Mouse (Mus musculus): ENCODE measurements around the gene Zfyve28. TPM values are rescaled to one million over a fixed set of nuclear protein-coding genes. Genes with fewer than 3 reads are reported as not detected.
A peak's percentile ranks its signal among the peaks of the same experiment; 100 is the strongest.

Zfyve28 gene
- polyA plus RNA-seq, 1 experiment = 0.08 TPM

- no peak for TF ChIP-seq REST (IDR thresholded peaks at IDR 0.05; ENCODE audit: insufficient read depth, insufficient read length)
- TF ChIP-seq MYOD1 (IDR thresholded peaks at IDR 0.05; ENCODE audit: control insufficient read depth in 1 of 3, insufficient read length in 2 of 3, low read depth in 2 of 3) = no peak
- TF ChIP-seq TCF12 (IDR thresholded peaks at IDR 0.05; ENCODE audit: insufficient read depth, poor library complexity, severe bottlenecking) = no peak
- no peak for TF ChIP-seq USF1 (IDR thresholded peaks at IDR 0.05; ENCODE audit: low read depth)
- TF ChIP-seq POLR2A (IDR thresholded peaks at IDR 0.05; ENCODE audit: insufficient read length, low read depth) = no peak
- TF ChIP-seq CEBPB (IDR thresholded peaks at IDR 0.05; ENCODE audit: insufficient read depth, poor library complexity, severe bottlenecking) = no peak
- no peak for TF ChIP-seq SRF (IDR thresholded peaks at IDR 0.05; ENCODE audit: control insufficient read depth, insufficient read length, low read depth)
- TF ChIP-seq MAX (IDR thresholded peaks at IDR 0.05; ENCODE audit: low read depth) = no peak
- TF ChIP-seq TCF3 (IDR thresholded peaks at IDR 0.05; ENCODE audit: insufficient read length, low read depth) = no peak
- no peak for TF ChIP-seq MYOG (IDR thresholded peaks at IDR 0.05; ENCODE audit: control insufficient read depth in 1 of 3, insufficient read depth in 1 of 3, insufficient read length in 2 of 3, low read depth in 2 of 3)
- TF ChIP-seq E2F4 (IDR thresholded peaks at IDR 0.05; ENCODE audit: insufficient read depth) = no peak
- no peak for TF ChIP-seq POLR2AphosphoS2 (IDR thresholded peaks at IDR 0.05; ENCODE audit: insufficient read length, low read depth)
- H3K79me2 ChIP-seq (ENCODE audit: control insufficient read depth, insufficient read depth) = no peaks in the 10 kb centered on the region
- no peaks in the 10 kb centered on the region for H3K36me3 ChIP-seq (ENCODE audit: control insufficient read depth, insufficient read depth)
- H3K4me2 ChIP-seq (ENCODE audit: low read depth) = no peak overlapping the region
- no peak overlapping the region for H3ac ChIP-seq (ENCODE audit: control insufficient read depth, insufficient read length)
- peaks cover 21% of the 10 kb centered on the region for H3K27me3 ChIP-seq (ENCODE audit: control insufficient read depth, insufficient read depth, insufficient read length)
- H3K4me3 ChIP-seq = no peak overlapping the region
Measured at GRCm38 (mm10) chr5:34210279-34210678, 78.0 kb downstream of the Zfyve28 start.

- H3K27me3 ChIP-seq (ENCODE audit: control insufficient read depth, insufficient read depth, insufficient read length) = peaks cover 13% of the 10 kb centered on the region
- no peaks in the 10 kb centered on the region for H3K79me2 ChIP-seq (ENCODE audit: control insufficient read depth, insufficient read depth)
- TF ChIP-seq MYOG (IDR thresholded peaks at IDR 0.05; ENCODE audit: control insufficient read depth in 1 of 3, insufficient read depth in 1 of 3, insufficient read length in 2 of 3, low read depth in 2 of 3) (peak in 1 of 3 experiments; percentile 17), SRF (IDR thresholded peaks at IDR 0.05; ENCODE audit: control insufficient read depth, insufficient read length, low read depth) (no peak)
- H3K4me2 ChIP-seq (ENCODE audit: low read depth) = peak overlapping the region; percentile 2
- H3K4me3 ChIP-seq = no peak overlapping the region
- H3ac ChIP-seq (ENCODE audit: control insufficient read depth, insufficient read length) = no peak overlapping the region
- no peaks in the 10 kb centered on the region for H3K36me3 ChIP-seq (ENCODE audit: control insufficient read depth, insufficient read depth)
Measured at GRCm38 (mm10) chr5:34207503-34207902, 80.7 kb downstream of the Zfyve28 start.

DNA sequence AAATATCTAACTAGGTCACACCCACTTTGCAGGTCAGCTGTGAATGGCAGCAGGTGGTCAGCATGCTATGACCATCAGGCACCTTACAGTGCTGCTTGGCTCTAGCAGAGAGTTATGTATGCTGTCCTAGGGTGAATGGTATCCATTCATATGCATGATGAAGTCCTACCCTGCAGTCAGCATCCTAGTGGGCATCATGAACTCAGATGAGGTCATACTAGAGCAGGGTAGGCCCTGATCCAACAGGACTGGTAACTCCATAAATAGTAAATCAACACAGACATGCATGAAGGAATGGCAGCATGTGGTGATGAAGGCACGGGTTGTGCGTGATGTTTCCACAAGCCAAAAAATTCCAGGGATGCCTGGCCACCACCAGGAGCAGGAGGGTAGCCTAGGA lies 82.5 kb downstream of the Zfyve28 start:
- no peaks in the 10 kb centered on the region for H3K36me3 ChIP-seq (ENCODE audit: control insufficient read depth, insufficient read depth)
- no peak overlapping the region for H3K4me2 ChIP-seq (ENCODE audit: low read depth)
- no peak for TF ChIP-seq SRF (IDR thresholded peaks at IDR 0.05; ENCODE audit: control insufficient read depth, insufficient read length, low read depth)
- no peak for TF ChIP-seq TCF3 (IDR thresholded peaks at IDR 0.05; ENCODE audit: insufficient read length, low read depth)
- no peak for TF ChIP-seq MYOG (IDR thresholded peaks at IDR 0.05; ENCODE audit: control insufficient read depth in 1 of 3, insufficient read depth in 1 of 3, insufficient read length in 2 of 3, low read depth in 2 of 3)
- H3K79me2 ChIP-seq (ENCODE audit: control insufficient read depth, insufficient read depth) = no peaks in the 10 kb centered on the region
- no peak overlapping the region for H3K4me3 ChIP-seq
- no peak overlapping the region for H3ac ChIP-seq (ENCODE audit: control insufficient read depth, insufficient read length)
- peaks cover 13% of the 10 kb centered on the region for H3K27me3 ChIP-seq (ENCODE audit: control insufficient read depth, insufficient read depth, insufficient read length)

DNA sequence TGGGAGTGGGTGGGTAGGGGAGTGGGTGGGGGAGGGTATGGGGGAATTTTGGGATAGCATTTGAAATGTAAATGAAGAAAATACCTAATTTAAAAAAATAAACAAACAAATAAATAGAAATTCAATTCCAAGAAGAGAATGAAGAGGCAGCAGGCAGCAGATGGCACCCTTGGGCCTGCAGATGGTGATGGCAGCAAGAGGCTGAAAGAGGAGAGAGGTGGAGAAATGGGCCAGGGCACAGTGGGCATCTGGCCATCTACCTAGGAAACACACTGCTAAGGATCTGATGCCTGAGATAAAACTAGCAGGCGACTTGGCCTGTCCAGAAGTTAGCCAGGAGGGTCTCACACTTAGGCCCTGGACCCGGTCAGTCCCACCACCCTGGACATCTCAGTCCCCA lies 83.3 kb downstream of the Zfyve28 start:
- H3K27me3 ChIP-seq (ENCODE audit: control insufficient read depth, insufficient read depth, insufficient read length) = peaks cover 19% of the 10 kb centered on the region
- no peak overlapping the region for H3K4me3 ChIP-seq
- no peak overlapping the region for H3K4me2 ChIP-seq (ENCODE audit: low read depth)
- TF ChIP-seq MAX (IDR thresholded peaks at IDR 0.05; ENCODE audit: low read depth) (no peak), USF1 (IDR thresholded peaks at IDR 0.05; ENCODE audit: low read depth) (no peak)
- no peak overlapping the region for H3ac ChIP-seq (ENCODE audit: control insufficient read depth, insufficient read length)
- H3K79me2 ChIP-seq (ENCODE audit: control insufficient read depth, insufficient read depth) = no peaks in the 10 kb centered on the region
- H3K36me3 ChIP-seq (ENCODE audit: control insufficient read depth, insufficient read depth) = no peaks in the 10 kb centered on the region

GRCm38 (mm10) chr5:34202006-34202405 lies 86.2 kb downstream of the Zfyve28 start:
- Histone ChIP-seq H3ac (ENCODE audit: control insufficient read depth, insufficient read length) (no peak overlapping the region), H3K36me3 (ENCODE audit: control insufficient read depth, insufficient read depth) (no peaks in the 10 kb centered on the region), H3K27me3 (ENCODE audit: control insufficient read depth, insufficient read depth, insufficient read length) (peaks cover 16% of the 10 kb centered on the region), H3K4me2 (ENCODE audit: low read depth) (no peak overlapping the region), H3K4me3 (no peak overlapping the region), H3K79me2 (ENCODE audit: control insufficient read depth, insufficient read depth) (no peaks in the 10 kb centered on the region)
- TF ChIP-seq CEBPB (IDR thresholded peaks at IDR 0.05; ENCODE audit: insufficient read depth, poor library complexity, severe bottlenecking) (no peak), MYOD1 (IDR thresholded peaks at IDR 0.05; ENCODE audit: control insufficient read depth in 1 of 3, insufficient read length in 2 of 3, low read depth in 2 of 3) (no peak)

- Histone ChIP-seq H3K27me3 (ENCODE audit: control insufficient read depth, insufficient read depth, insufficient read length) (peaks cover 21% of the 10 kb centered on the region), H3K4me2 (ENCODE audit: low read depth) (peak overlapping the region; percentile 47), H3K79me2 (ENCODE audit: control insufficient read depth, insufficient read depth) (no peaks in the 10 kb centered on the region), H3K4me3 (no peak overlapping the region), H3ac (ENCODE audit: control insufficient read depth, insufficient read length) (no peak overlapping the region), H3K36me3 (ENCODE audit: control insufficient read depth, insufficient read depth) (no peaks in the 10 kb centered on the region)
- no peak for TF ChIP-seq POLR2AphosphoS2 (IDR thresholded peaks at IDR 0.05; ENCODE audit: insufficient read length, low read depth)
- no peak for TF ChIP-seq REST (IDR thresholded peaks at IDR 0.05; ENCODE audit: insufficient read depth, insufficient read length)
- TF ChIP-seq USF1 (IDR thresholded peaks at IDR 0.05; ENCODE audit: low read depth) = no peak
- no peak for TF ChIP-seq MAX (IDR thresholded peaks at IDR 0.05; ENCODE audit: low read depth)
- no peak for TF ChIP-seq E2F4 (IDR thresholded peaks at IDR 0.05; ENCODE audit: insufficient read depth)
- no peak for TF ChIP-seq POLR2A (IDR thresholded peaks at IDR 0.05; ENCODE audit: insufficient read length, low read depth)
- TF ChIP-seq SRF (IDR thresholded peaks at IDR 0.05; ENCODE audit: control insufficient read depth, insufficient read length, low read depth) = no peak
- TF ChIP-seq TCF12 (IDR thresholded peaks at IDR 0.05; ENCODE audit: insufficient read depth, poor library complexity, severe bottlenecking) = no peak
- TF ChIP-seq CEBPB (IDR thresholded peaks at IDR 0.05; ENCODE audit: insufficient read depth, poor library complexity, severe bottlenecking) = no peak
- TF ChIP-seq MYOD1 (IDR thresholded peaks at IDR 0.05; ENCODE audit: control insufficient read depth in 1 of 3, insufficient read length in 2 of 3, low read depth in 2 of 3) = peak in 2 of 3 experiments; percentile 32 to 54
- TF ChIP-seq MYOG (IDR thresholded peaks at IDR 0.05; ENCODE audit: control insufficient read depth in 1 of 3, insufficient read depth in 1 of 3, insufficient read length in 2 of 3, low read depth in 2 of 3) = peak in 1 of 3 experiments; percentile 36
- TF ChIP-seq TCF3 (IDR thresholded peaks at IDR 0.05; ENCODE audit: insufficient read length, low read depth) = no peak
Measured at GRCm38 (mm10) chr5:34201396-34201795, 86.9 kb downstream of the Zfyve28 start.

Measured in myocyte (in vitro differentiated cells).